Mouse (Mus musculus) neural tube, embryonic 11.5 days (tissue): ENCODE measurements at regions not wholly inside any gene's neighbourhood (a gene's known extent, or its start where the extent isn't known, plus 50 kb on each side); places are given as distances from the start of the nearest gene placed in this dataset.
"Not testable (repeated sequence)": the region's sequence is repeated elsewhere in the genome, so short reads cannot be mapped to it uniquely, and the experiment has no call there.

ENCODE experiments used
- ATAC-seq: fragments of 200-750 bp; cut with Nextera tagmentation; 2 replicates; pipeline ENCODE4 v1.8.0; 2017; ENCODE audit warnings: moderate number of reproducible peaks, mild to moderate bottlenecking, moderate TSS enrichment, moderate library complexity; ENCODE audit not compliant: insufficient read depth, low FRiP score, low TSS enrichment
- DNase-seq: peaks from one replicate; pipeline ENCODE4 v3.0.0-alpha.2; 2015; ENCODE audit warnings: low spot score
- H3K27ac ChIP-seq: fragments of 300-500 bp; sonication (generic); 2 replicates; pipeline ENCODE4 v1.5.1; 2014; ENCODE audit warnings: low read depth, mild to moderate bottlenecking, low read length
- H3K27me3 ChIP-seq: fragments of 300-500 bp; sonication (generic); 2 replicates; pipeline ENCODE4 v1.6.1; 2014; ENCODE audit warnings: mild to moderate bottlenecking, low read length, mixed read lengths; ENCODE audit not compliant: control insufficient read depth, insufficient read depth
- H3K36me3 ChIP-seq: fragments of 300-500 bp; sonication (generic); 2 replicates; pipeline ENCODE4 v1.6.1; 2014; ENCODE audit warnings: mild to moderate bottlenecking, low read length, moderate library complexity, mixed read lengths; ENCODE audit not compliant: control insufficient read depth, insufficient read depth
- H3K4me1 ChIP-seq: fragments of 300-500 bp; sonication (generic); 2 replicates; pipeline ENCODE4 v1.6.1; 2014; ENCODE audit warnings: low read length, mixed read lengths; ENCODE audit not compliant: control insufficient read depth, insufficient read depth
- H3K4me2 ChIP-seq: fragments of 300-500 bp; sonication (generic); 2 replicates; pipeline ENCODE4 v1.6.1; 2014; ENCODE audit warnings: low read depth, mild to moderate bottlenecking, moderate library complexity
- H3K4me3 ChIP-seq: fragments of 300-500 bp; sonication (generic); 2 replicates; pipeline ENCODE4 v1.5.1; 2014; ENCODE audit warnings: low read depth, low read length
- H3K9ac ChIP-seq: fragments of 300-500 bp; sonication (generic); 2 replicates; pipeline ENCODE4 v1.6.1; 2014; ENCODE audit warnings: mild to moderate bottlenecking, low read length
- H3K9me3 ChIP-seq: fragments of 300-500 bp; sonication (generic); 2 replicates; pipeline ENCODE4 v1.6.1; 2016; ENCODE audit warnings: low read length; ENCODE audit not compliant: control insufficient read depth
- WGBS: fragments of 180-500 bp; shearing (Covaris S2); extraction: QIAGEN DNeasy Blood & Tissue Kit; methylation state at CpG from one replicate; pipeline ENCODE4 v1.1.7; 2014; 5-methylcytosine and 5-hydroxymethylcytosine counted together

DNA sequence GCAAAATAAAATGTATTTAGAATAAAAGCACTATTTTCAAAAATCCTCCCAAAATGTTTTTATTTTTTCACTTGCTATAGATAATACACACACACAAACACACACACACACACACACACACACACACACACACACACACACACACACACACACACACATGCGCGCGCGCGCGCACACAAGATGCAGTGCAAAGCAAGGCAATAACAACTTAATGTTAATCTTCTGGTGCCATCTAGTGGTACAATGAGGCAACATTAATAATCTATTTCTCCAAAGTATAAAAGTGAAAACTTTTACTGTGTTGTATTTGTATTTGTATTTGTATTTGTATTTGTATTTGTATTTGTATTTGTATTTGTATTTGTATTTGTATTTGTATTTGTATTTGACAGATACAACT is 136.2 kb upstream of the Arrdc3 start:
- not testable (repeated sequence) for H3K4me1 ChIP-seq, H3K9ac ChIP-seq, H3K9me3 ChIP-seq, H3K4me3 ChIP-seq, H3K36me3 ChIP-seq, H3K27ac ChIP-seq, H3K27me3 ChIP-seq, H3K4me2 ChIP-seq
- ATAC-seq (peak; percentile 68; the same call in 1 of the 2 replicates), DNase-seq (peak; percentile 55)
- WGBS: 57% methylated on average over 6 of the region's 6 CpGs
